Mouse (Mus musculus) testis, adult 2 months (tissue): ENCODE data around the gene Cobll1. TPM values are rescaled to one million over a fixed set of nuclear protein-coding genes. Genes with fewer than 3 reads are reported as not detected.

Experiments used
- H3K27ac ChIP-seq: fragments of 200-500 bp; 2 replicates; pipeline ENCODE4 v1.5.1; 2012; ENCODE audit warnings: low read depth, low read length; ENCODE audit not compliant: control insufficient read depth, insufficient read depth
- H3K27me3 ChIP-seq: fragments of 200-500 bp; 2 replicates; pipeline ENCODE4 v1.6.1; 2012; ENCODE audit warnings: mild to moderate bottlenecking, low read length, moderate library complexity; ENCODE audit not compliant: control insufficient read depth, insufficient read depth
- H3K36me3 ChIP-seq: fragments of 200-500 bp; 2 replicates; pipeline ENCODE4 v1.6.1; 2012; ENCODE audit warnings: mild to moderate bottlenecking, low read length; ENCODE audit not compliant: control insufficient read depth, insufficient read depth
- H3K4me1 ChIP-seq: fragments of 200-500 bp; 2 replicates; pipeline ENCODE4 v1.6.1; 2012; ENCODE audit warnings: low read length; ENCODE audit not compliant: control insufficient read depth, insufficient read depth
- H3K4me3 ChIP-seq: fragments of 200-500 bp; 2 replicates; pipeline ENCODE4 v1.5.1; 2012; ENCODE audit warnings: low read depth, mild to moderate bottlenecking, low read length, moderate library complexity, mixed read lengths; ENCODE audit not compliant: control insufficient read depth
- CTCF ChIP-seq: fragments of 200-500 bp; IDR thresholded peaks from 2 replicates; pipeline ENCODE4 v1.5.1; 2012; ENCODE audit warnings: low read depth, mild to moderate bottlenecking, inconsistent platforms, low read length, moderate library complexity; ENCODE audit not compliant: control insufficient read depth, insufficient read depth, insufficient replicate concordance
- POLR2A ChIP-seq: fragments of 200-500 bp; IDR thresholded peaks from 2 replicates; pipeline ENCODE4 v1.6.1; 2012; ENCODE audit warnings: low read depth, mild to moderate bottlenecking, inconsistent platforms, low read length, moderate library complexity; ENCODE audit not compliant: control insufficient read depth
- polyA plus RNA-seq: library from polyadenylated mRNA; depleted of rRNA; stranded (reverse); fragments of >200 nt; gene quantifications from 2 replicates; pipeline ENCODE4 v1.2.3, GENCODE M21; 2012

The Cobll1 gene
- polyA plus RNA-seq, 1 experiment, result 3.6 TPM

DNA sequence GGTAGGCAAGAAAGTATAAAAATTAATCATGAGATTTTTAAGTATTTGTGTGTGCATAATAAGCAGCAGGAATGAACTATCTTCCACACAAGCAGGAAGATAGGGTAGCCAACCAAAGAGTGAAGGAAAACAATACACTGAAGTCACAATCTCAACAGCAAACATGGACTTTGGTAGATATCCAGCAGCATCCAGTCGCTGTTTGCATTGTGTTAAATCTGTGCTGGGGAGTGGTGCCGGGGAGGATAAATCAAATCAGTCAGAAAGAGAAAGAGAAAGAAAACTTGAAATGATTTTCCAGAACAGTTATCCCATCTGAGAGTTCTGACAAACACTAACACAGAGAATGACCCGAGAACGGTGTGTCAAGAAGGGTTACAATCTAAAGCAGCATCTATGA, 75.2 kb downstream of the Cobll1 start:
- Histone ChIP-seq H3K36me3 (no peaks in the 10 kb centered on the region), H3K27me3 (no peaks in the 10 kb centered on the region), H3K4me1 (no peaks in the 10 kb centered on the region), H3K4me3 (no peak overlapping the region), H3K27ac (no peak overlapping the region)
- TF ChIP-seq CTCF (no peak), POLR2A (no peak)

DNA sequence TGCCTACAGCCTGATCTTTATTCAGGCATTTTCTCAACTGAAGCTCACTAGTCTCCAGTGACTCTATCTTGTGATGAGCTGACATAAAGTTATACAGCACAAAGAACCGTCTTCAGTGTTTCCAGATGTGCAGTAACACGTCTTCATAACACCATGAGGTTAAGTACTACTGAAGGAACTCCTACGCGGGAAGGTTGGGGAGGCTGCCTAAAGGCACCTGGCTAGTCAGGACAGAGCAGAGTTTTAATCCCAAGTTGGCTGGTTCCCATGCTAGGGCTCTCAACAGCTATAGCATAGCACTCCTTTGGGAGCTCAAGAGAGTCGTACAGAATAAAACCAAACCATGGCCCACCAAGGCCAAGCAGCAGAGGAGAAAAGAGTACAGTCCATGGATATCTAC, 76.6 kb downstream of the Cobll1 start:
- Histone ChIP-seq H3K36me3 (no peaks in the 10 kb centered on the region), H3K27ac (no peak overlapping the region), H3K4me1 (no peaks in the 10 kb centered on the region), H3K4me3 (no peak overlapping the region), H3K27me3 (no peaks in the 10 kb centered on the region)
- TF ChIP-seq POLR2A (no peak), CTCF (no peak)

DNA sequence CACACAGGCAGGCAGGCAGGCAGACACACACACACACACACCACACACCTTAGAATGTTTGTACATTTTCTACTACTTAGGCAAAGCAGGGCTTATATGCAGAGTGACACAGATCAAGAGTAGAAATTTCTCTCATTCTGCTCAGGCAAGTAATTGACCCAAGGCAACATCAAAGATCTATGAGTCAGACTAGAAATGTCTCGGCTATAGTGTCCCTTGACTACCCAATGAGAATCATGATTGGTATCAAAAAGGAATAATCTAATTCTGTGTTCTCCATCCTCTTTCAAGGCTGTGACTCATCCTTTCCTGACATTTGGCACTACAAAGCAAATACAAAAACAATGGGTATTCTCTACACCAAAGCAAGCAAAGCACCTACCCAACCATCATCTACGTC, 77.5 kb downstream of the Cobll1 start:
- Histone ChIP-seq H3K27me3 (no peaks in the 10 kb centered on the region), H3K36me3 (no peaks in the 10 kb centered on the region), H3K27ac (no peak overlapping the region), H3K4me1 (no peaks in the 10 kb centered on the region), H3K4me3 (no peak overlapping the region)
- TF ChIP-seq POLR2A, result no peak
- no peak for TF ChIP-seq CTCF

DNA sequence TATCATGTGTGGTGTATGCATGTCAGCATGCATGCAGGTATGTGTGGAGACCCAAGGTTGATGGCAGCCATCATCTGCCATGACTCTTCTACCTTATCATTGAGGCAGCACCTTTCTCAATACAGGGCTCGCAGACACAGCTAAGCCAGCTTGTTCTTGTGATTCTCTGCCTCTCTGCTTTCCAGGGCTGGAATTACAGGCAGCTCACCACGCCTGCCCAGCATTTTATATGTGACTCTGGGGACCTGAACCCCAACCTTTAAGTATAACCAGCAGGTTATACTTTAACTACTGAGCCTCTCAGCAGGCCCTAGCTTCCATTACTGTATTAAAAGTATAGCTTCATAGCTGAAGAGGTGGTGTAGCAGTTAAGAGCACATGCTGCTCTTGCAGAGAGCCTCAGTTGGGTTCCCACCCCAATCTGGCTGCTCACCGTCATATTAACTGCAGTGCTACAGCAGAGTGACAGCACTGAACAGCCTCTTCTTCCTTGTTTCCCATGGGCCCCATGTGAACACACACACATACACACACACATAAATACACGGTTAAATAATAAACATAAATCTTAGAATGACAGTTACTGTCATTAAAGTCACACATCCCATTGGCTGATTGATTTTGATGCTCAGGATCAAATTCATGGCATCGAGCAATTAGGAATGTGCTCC, 81.1 kb downstream of the Cobll1 start:
- Histone ChIP-seq H3K36me3 (no peaks in the 10 kb centered on the region), H3K4me1 (no peaks in the 10 kb centered on the region), H3K4me3 (no peak overlapping the region), H3K27ac (no peak overlapping the region), H3K27me3 (no peaks in the 10 kb centered on the region)
- TF ChIP-seq POLR2A (no peak), CTCF (no peak)

DNA sequence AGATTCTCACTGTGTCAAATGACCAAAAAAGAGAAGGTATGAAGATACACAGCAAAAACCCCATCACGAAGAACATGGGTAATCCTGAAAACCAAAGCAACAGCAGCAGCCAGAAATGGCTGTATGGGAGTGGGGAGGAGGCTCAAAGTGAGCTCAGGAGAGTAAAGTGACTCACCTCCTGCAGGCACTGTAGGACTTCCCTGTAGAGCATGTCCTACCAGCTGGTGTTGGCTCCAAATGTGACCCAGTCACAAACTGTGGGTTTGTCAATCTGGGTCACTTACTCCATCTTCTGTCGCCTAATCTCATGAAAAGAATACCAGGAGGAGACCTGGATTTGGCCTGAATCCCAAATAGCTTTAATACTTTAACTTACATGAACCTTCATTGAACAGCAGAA, 81.9 kb downstream of the Cobll1 start:
- TF ChIP-seq CTCF (no peak), POLR2A (no peak)
- no peak overlapping the region for H3K4me3 ChIP-seq
- H3K36me3 ChIP-seq, result no peaks in the 10 kb centered on the region

DNA sequence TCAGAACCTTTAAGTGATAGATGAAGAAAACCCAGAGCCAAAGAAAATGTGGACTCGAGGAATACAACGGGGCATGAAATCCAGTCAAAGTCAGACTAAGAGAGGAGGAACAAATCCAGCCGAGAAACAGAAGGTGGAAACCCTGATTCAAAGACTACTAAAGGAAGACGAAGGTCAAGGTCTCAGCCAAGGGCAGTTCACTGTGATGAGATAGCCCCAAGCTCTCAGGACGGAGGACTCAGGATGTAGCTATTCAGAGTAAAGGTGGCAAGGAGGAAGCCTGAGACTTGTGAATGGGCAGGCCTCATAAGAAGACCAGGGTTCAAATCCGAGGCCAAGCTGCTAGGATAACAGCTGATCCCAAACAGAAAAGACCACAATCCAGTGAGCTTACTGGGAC, 90.3 kb downstream of the Cobll1 start:
- no peaks in the 10 kb centered on the region for H3K27me3 ChIP-seq
- H3K36me3 ChIP-seq, result no peaks in the 10 kb centered on the region
- TF ChIP-seq CTCF (no peak), POLR2A (no peak)
- H3K27ac ChIP-seq, result no peak overlapping the region
- H3K4me3 ChIP-seq, result no peak overlapping the region
- H3K4me1 ChIP-seq, result no peaks in the 10 kb centered on the region

More for the DNA sequence above, 81.9 kb downstream of the Cobll1 start:
- no peaks in the 10 kb centered on the region for H3K27me3 ChIP-seq
- H3K27ac ChIP-seq, result no peak overlapping the region
- H3K4me1 ChIP-seq, result no peaks in the 10 kb centered on the region

DNA sequence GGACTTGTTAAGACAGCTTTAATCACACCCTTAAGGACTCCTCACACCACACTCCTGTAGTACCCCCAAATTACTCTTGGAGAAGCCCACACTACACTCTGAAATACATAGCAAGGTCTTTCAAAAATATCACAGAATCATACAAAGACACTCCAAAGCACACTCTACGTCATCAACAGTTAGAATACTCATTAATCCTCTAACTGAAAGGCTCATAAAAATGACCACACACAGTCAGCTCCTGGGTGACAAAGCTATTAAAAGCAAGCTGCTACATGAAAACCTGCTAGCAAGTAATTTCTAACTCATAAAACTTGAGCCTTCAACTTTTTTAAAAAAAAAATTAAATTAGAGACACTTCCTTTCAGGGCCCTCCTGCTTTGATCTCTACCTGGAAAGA, 91.8 kb downstream of the Cobll1 start:
- TF ChIP-seq CTCF (no peak), POLR2A (no peak)
- Histone ChIP-seq H3K36me3 (no peaks in the 10 kb centered on the region), H3K27ac (no peak overlapping the region), H3K27me3 (no peaks in the 10 kb centered on the region), H3K4me1 (no peaks in the 10 kb centered on the region), H3K4me3 (no peak overlapping the region)

DNA sequence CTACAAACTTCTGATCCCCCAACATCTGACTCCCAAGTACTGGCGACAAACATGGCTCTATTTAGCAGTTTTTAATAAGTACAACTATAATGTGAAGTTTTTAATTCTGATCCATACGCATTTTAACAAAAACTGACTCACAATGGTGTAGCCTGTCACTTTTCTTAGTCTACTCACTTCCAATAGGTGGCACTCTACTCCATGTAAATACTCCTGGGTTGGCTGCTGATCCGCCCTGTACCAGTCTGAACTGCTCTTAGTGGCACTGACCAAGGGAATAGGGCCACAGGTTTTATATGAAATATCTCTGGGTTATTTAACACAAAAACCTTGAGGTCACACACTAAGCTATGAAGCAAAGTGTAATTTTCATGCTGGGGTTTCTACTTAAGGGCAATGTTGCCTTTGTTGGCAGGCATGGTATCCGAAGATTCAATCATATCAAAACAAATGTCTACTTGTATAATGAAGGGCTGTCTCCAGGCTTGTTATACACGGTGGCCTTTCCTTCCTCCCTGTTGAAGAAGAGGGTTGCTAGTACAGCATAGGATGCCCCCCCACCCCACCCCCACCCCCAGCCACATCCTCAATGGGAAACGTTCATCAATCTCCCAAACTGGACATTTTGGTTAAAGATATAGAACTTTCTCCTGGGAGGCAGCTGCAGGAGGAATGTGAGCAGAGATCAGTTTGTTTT, 93.6 kb downstream of the Cobll1 start:
- H3K27ac ChIP-seq, result no peak overlapping the region
- H3K36me3 ChIP-seq, result no peaks in the 10 kb centered on the region
- no peak overlapping the region for H3K4me3 ChIP-seq
- H3K27me3 ChIP-seq, result no peaks in the 10 kb centered on the region
- TF ChIP-seq CTCF (no peak), POLR2A (no peak)
- H3K4me1 ChIP-seq, result no peaks in the 10 kb centered on the region
